Mouse (Mus musculus) thymus, postnatal 25 days (tissue): ENCODE results near the gene Pgghg.

Experiments
- DNase-seq: peaks from one replicate; pipeline ENCODE4 v3.0.0; 2022

Pgghg gene

DNA sequence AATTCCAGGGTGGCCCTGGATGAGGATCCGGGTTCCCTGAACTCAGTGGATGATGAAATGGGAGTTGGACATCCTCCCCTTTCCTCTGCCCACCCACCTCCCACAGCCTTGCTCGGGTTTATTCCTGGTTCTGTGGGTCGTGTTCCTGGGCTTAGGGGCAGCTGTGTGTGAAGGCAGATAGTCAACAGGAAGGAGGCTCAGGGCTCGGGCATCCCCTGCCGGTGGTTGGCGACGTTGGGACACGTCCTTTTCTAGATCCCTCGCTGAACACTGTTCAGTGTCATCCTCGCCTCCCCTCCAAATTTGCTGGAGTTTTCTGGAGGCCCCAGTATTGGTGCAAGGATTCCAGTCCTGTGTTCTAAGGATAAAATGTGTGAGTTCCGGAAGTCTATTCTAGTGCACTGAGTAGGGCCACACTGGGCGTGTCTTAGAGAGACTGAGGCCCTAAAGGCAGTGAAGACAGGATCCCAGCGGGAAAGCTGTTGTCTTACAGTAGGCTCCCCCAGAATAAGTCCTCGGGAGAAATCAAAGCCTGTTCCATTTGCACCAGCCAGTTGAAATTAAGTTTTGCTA lies 50.0 kb downstream of the Pgghg start:
- DNase-seq, result no peak
